In genomic region chr2:146347942-146348341, GRCm38 (mm10) we compare ENCODE assay signal across 11 mouse cellular contexts.
DNase-seq lines count a peak whose midpoint lies in the region; ATAC-seq and TF ChIP-seq lines count a peak whose summit lies in the region.
"Had no signal": no experiment of that assay in that cellular context is flagged by ENCODE, and none has a peak within 500 bp of the region (broad histone marks: within the 10 kb centered on the region; RNA-seq: fewer than 3 reads in every experiment).

No protein-coding gene starts in this region.

- 36% methylated on average over 2 of the region's 2 CpGs for WGBS in hindbrain, embryonic 16.5 days
- WGBS in midbrain, embryonic 14.5 days: 25% methylated on average over 2 of the region's 2 CpGs

- H3K4me3 ChIP-seq in cortical plate, adult 2 months (ENCODE audit: insufficient read depth, low read length): no peak overlapping the region
- no peak overlapping the region for H3K4me3 ChIP-seq in hindbrain, embryonic 16.5 days (ENCODE audit: low read length)
- no peak overlapping the region for H3K4me3 ChIP-seq in midbrain, embryonic 14.5 days (replicated peaks; ENCODE audit: low read depth, low read length)
- H3K4me3 ChIP-seq: megakaryocyte, embryonic 14.5 days had no signal

- H3K27ac ChIP-seq in cortical plate, adult 2 months (ENCODE audit: insufficient read depth, low read length): peak overlapping the region; percentile 20; the same call in 1 of the 2 replicates
- no peak overlapping the region for H3K27ac ChIP-seq in hindbrain, embryonic 16.5 days (ENCODE audit: low read depth, low read length)
- peak overlapping the region; percentile 37 for H3K27ac ChIP-seq in midbrain, embryonic 14.5 days (replicated peaks; ENCODE audit: low read depth, low read length)
- H3K27ac ChIP-seq: kidney, postnatal 0 days had no signal

- no peaks in the 10 kb centered on the region; the same call in none of the 2 replicates for H3K4me1 ChIP-seq in cortical plate, adult 2 months (ENCODE audit: control insufficient read depth, insufficient read depth, low read length)
- H3K4me1 ChIP-seq in hindbrain, embryonic 16.5 days (ENCODE audit: control insufficient read depth, insufficient read depth, low read depth, low read length): peaks cover 5% of the 10 kb centered on the region; the same call in 1 of the 2 replicates
- H3K4me1 ChIP-seq in midbrain, embryonic 14.5 days (ENCODE audit: control insufficient read depth, insufficient read depth, low read length): 0 out of 2 replicates have a peak, but pooled peaks cover 8% of the 10 kb centered on the region

- no peak for TF ChIP-seq POLR2A in cortical plate, adult 2 months (IDR thresholded peaks at IDR 0.05; ENCODE audit: extremely low read depth, insufficient read depth, low read length)

- ATAC-seq in cerebellum, adult (ENCODE audit: insufficient number of reproducible peaks, low FRiP score, low TSS enrichment): 0 out of 2 replicates have a peak, but pooled peaks have one; percentile 26
- ATAC-seq in hindbrain, embryonic 16.5 days: peak; percentile 96
- ATAC-seq in midbrain, embryonic 14.5 days (ENCODE audit: low FRiP score, low TSS enrichment): peak; percentile 87

- DNase-seq in cerebellum, postnatal 14 days: no peak
- DNase-seq in midbrain, embryonic 14.5 days: peak; percentile 67
- no peak for DNase-seq in adrenal gland, adult (ENCODE audit: inconsistent age in 2 of 2, low spot score in 1 of 2)
- DNase-seq in urinary bladder, postnatal 10 days (ENCODE audit: low spot score): no peak
- DNase-seq in spleen, postnatal 36 days (ENCODE audit: low spot score in 2 of 2): no peak
- DNase-seq: liver had no signal

- no peak overlapping the region for H3K9ac ChIP-seq in hindbrain, embryonic 16.5 days (ENCODE audit: low read depth, low read length)
- no peak overlapping the region for H3K9ac ChIP-seq in midbrain, embryonic 14.5 days (replicated peaks; ENCODE audit: low read length)

- no peak overlapping the region for H3K4me2 ChIP-seq in hindbrain, embryonic 16.5 days (ENCODE audit: low read length)
- no peak overlapping the region for H3K4me2 ChIP-seq in midbrain, embryonic 14.5 days (ENCODE audit: low read length)

- H3K36me3 ChIP-seq in hindbrain, embryonic 16.5 days (ENCODE audit: control insufficient read depth, insufficient read depth, low read length): peaks cover 10% of the 10 kb centered on the region
- peaks cover 17% of the 10 kb centered on the region for H3K36me3 ChIP-seq in midbrain, embryonic 14.5 days (ENCODE audit: control insufficient read depth, insufficient read depth, low read length)

- TF ChIP-seq CTCF in cortical plate, adult 2 months (IDR thresholded peaks at IDR 0.05; ENCODE audit: extremely low read depth, insufficient read depth, low read length): no peak

- no peaks in the 10 kb centered on the region for H3K9me3 ChIP-seq in hindbrain, embryonic 16.5 days (ENCODE audit: control insufficient read depth, low read length)
- H3K9me3 ChIP-seq in midbrain, embryonic 14.5 days (ENCODE audit: control insufficient read depth, low read length): no peaks in the 10 kb centered on the region
- H3K9me3 ChIP-seq: megakaryocyte, embryonic 14.5 days had no signal

- H3K27me3 ChIP-seq in hindbrain, embryonic 16.5 days (replicated peaks; ENCODE audit: control insufficient read depth, insufficient read depth, low read length): 0 out of 2 replicates have a peak, but pooled peaks cover 2% of the 10 kb centered on the region
- H3K27me3 ChIP-seq in midbrain, embryonic 14.5 days (ENCODE audit: control insufficient read depth, insufficient read depth, low read length): no peaks in the 10 kb centered on the region
- H3K27me3 ChIP-seq: megakaryocyte, embryonic 14.5 days had no signal

Comparison
In these comparisons a context has a peak if more than half of its experiments do, and no peak if none do; other contexts are left out.
1. ATAC-seq: peak in every context shown above with its lines; median percentile 96 in hindbrain, embryonic 16.5 days; 87 in midbrain, embryonic 14.5 days; 26 in cerebellum, adult.